Mouse (Mus musculus) B cell, adult 67 days (primary cell): Measurements from ENCODE around the gene Olfr116. TPM values are rescaled to one million over a fixed set of nuclear protein-coding genes. Genes with fewer than 3 reads are reported as not detected.

Experiments
- total RNA-seq, 2 experiments: library from RNA; stranded (reverse); gene quantifications; 4 replicates each; pipeline ENCODE4 v1.2.4; 2023

Gene Olfr116
- not detected for total RNA-seq

DNA sequence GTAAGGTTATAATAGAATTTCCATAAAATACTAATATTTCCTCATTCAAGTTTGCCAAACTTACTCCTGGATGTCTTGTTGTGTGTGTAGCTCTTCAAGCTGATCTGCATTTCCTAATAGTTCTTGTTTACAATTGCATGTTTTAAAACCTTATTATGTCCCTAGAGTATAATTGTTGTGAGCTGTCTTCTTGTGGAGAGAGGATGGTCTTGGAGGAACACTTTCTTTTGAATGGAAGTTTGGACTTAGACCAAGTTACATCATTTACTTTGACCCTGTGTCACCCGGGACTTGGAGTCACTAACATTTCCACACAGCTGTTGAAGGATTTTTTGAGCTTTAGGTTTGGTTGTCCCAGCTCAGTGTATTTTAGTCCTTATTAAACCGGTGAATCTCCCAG is at the start of gene Olfr116, which contains the start of gene Olfr115:
TSS of gene Olfr116 (minus strand) at position 191 of the 400 bp plus-strand sequence.
TSS of gene Olfr115 (minus strand) at position 101 of the 400 bp plus-strand sequence.

GRCm38 (mm10) chr17:37666688-37667087 is 39.7 kb upstream of the Olfr116 start, which contains the start of gene Olfr118:
Gene Olfr118, plus strand, starts transcription at chr17:37666988.

DNA sequence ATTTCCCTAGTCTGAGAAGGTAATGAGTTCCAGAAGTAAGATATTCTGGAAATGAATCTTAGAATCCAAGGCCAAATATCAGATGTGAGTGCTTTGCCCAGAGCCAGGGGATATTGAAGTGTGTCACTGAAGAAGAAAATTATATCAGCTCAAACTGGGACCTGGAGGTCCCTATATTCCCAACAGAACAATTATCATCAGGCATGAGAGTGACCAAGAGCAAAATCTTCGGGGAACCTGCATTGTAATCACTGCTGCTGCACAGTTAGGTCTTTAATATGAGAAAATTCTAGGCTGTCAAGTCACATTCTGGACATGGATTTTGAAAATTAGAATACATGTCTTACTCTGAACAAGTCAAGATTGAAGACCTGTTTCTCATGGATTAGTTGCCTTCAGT is 36.7 kb upstream of the Olfr116 start, which contains the start of gene Olfr117:
TSS of gene Olfr117 (minus strand) at position 101 of the 400 bp plus-strand sequence.

DNA sequence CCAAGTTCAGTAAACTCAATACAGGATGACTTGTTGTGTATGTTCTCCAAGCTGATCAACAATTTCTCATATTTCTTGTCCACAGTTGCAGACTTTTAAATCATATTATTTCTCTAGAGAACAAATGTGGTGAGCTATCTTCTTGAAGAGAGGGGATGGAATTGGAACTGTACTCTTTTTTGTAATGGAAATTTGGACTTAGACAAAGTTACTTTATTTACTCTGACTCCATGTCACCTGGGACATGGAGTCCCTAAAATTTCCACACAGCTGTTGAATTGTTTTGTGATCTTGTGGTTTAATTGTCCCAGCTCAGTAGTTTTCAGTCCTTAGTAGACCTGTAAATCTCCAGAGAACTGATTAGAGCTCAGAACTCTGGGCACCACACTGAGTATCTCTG is 34.4 kb downstream of the Olfr116 start, which contains the start of gene Olfr114:
TSS of gene Olfr114 (minus strand) at position 101 of the 400 bp plus-strand sequence.

DNA sequence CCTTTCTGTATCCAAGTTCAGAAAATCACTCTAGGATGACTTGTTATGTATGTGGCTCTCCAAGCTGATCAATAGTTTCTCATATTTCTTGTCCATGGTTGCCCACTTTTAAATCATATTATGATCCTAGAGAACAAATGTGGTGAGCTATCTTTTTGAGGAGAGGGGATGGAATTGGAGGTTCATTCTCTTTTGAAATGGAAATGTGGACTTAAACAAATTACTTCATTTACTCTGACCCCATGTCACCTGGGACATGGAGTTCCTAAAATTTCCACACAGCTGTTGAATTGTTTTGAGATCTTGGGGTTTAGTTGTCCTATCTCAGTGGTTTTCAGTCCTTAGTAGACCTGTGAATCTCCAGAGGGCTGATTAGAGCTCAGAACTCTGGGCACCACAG is 49.4 kb downstream of the Olfr116 start, which contains the start of gene Olfr113:
TSS of gene Olfr113 (minus strand) at position 101 of the 400 bp plus-strand sequence.

Other genes starting within 250 kb of the Olfr116 start
- gene Olfr105-ps, start 248.2 kb downstream of the Olfr116 start, total RNA-seq = not detected
- gene Olfr106-ps, start 236.8 kb downstream of the Olfr116 start, total RNA-seq = not detected
- gene Olfr107, start 228.0 kb downstream of the Olfr116 start, total RNA-seq = not detected
- not detected for gene Olfr108, start 181.7 kb downstream of the Olfr116 start, total RNA-seq
- not detected for gene Olfr109, start 168.3 kb downstream of the Olfr116 start, total RNA-seq
- gene H2-M2, start 143.6 kb downstream of the Olfr116 start, total RNA-seq = not detected
- gene Olfr110, start 134.7 kb downstream of the Olfr116 start, total RNA-seq = not detected
- gene Olfr111, start 119.2 kb downstream of the Olfr116 start, total RNA-seq = not detected
- gene Olfr112, start 57.7 kb downstream of the Olfr116 start, total RNA-seq = not detected
- not detected for gene Olfr113, start 49.5 kb downstream of the Olfr116 start, total RNA-seq
- not detected for gene Olfr114, start 34.5 kb downstream of the Olfr116 start, total RNA-seq
- gene Olfr115, start 90 bp downstream of the Olfr116 start, total RNA-seq = not detected
- not detected for gene Olfr117, start 36.6 kb upstream of the Olfr116 start, total RNA-seq
- not detected for gene Olfr118, start 39.8 kb upstream of the Olfr116 start, total RNA-seq
- gene Olfr119, start 69.4 kb upstream of the Olfr116 start, total RNA-seq = not detected
- gene Olfr120, start 94.6 kb upstream of the Olfr116 start, total RNA-seq = not detected
- not detected for gene Olfr121, start 121.7 kb upstream of the Olfr116 start, total RNA-seq
- not detected for gene Olfr122, start 141.4 kb upstream of the Olfr116 start, total RNA-seq
- not detected for gene Olfr123, start 166.3 kb upstream of the Olfr116 start, total RNA-seq
- not detected for gene Olfr124, start 172.7 kb upstream of the Olfr116 start, total RNA-seq
- not detected for gene Olfr125, start 205.8 kb upstream of the Olfr116 start, total RNA-seq
- gene Olfr126, start 220.3 kb upstream of the Olfr116 start, total RNA-seq = not detected